17 mouse cellular contexts compared by ENCODE assay signal in genomic region chr12:32854866-32855265, GRCm38 (mm10). TPM values are rescaled to one million over a fixed set of nuclear protein-coding genes. Genes with fewer than 3 reads are reported as not detected.
A peak's percentile ranks its signal among the peaks of the same experiment; 100 is the strongest.
DNase-seq lines count a peak whose midpoint lies in the region; ATAC-seq and TF ChIP-seq lines count a peak whose summit lies in the region.
"Had no signal": no experiment of that assay in that cellular context is flagged by ENCODE, and none has a peak within 500 bp of the region (broad histone marks: within the 10 kb centered on the region; RNA-seq: fewer than 3 reads in every experiment).

No protein-coding gene starts in this region.

- DNase-seq in adrenal gland, postnatal 36 days, result peak; percentile 20 to 51
- DNase-seq in adrenal gland, adult 8-10 months, result no peak
- DNase-seq in kidney, adult 2 months, result peak; percentile 31
- peak; percentile 23 to 37 for DNase-seq in heart, postnatal 14 days
- no peak for DNase-seq in urinary bladder, postnatal 25 days (ENCODE audit: low spot score)
- DNase-seq in urinary bladder, postnatal 14 days (ENCODE audit: low spot score), result no peak
- DNase-seq: lung, embryonic 14.5 days; retina, postnatal 1 day had no signal

- no peak overlapping the region for H3K9ac ChIP-seq in kidney, embryonic 15.5 days
- H3K9ac ChIP-seq: heart, embryonic 13.5 days; hindbrain, embryonic 14.5 days; limb, embryonic 13.5 days; lung, embryonic 14.5 days had no signal

- H3K27ac ChIP-seq in kidney, adult 2 months (ENCODE audit: insufficient read depth, low read depth, low read length), result no peak overlapping the region
- H3K27ac ChIP-seq in kidney, embryonic 15.5 days, result no peak overlapping the region
- H3K27ac ChIP-seq in brown adipose tissue, adult 24 weeks (replicated peaks; ENCODE audit: low read depth, low read length), result peak overlapping the region; percentile 15; the same call in 1 of the 2 replicates
- H3K27ac ChIP-seq: heart, embryonic 13.5 days; hindbrain, embryonic 14.5 days; kidney, postnatal 0 days; limb, embryonic 13.5 days had no signal

- no peak for ATAC-seq in kidney, embryonic 15.5 days (replicated peaks; ENCODE audit: low FRiP score)
- ATAC-seq: forebrain, embryonic 14.5 days had no signal

- 0 out of 2 replicates have a peak, but pooled peaks cover 3% of the 10 kb centered on the region for H3K4me1 ChIP-seq in kidney, adult 2 months (ENCODE audit: control insufficient read depth, insufficient read depth, low read length)
- no peaks in the 10 kb centered on the region for H3K4me1 ChIP-seq in kidney, embryonic 15.5 days
- peaks cover 13% of the 10 kb centered on the region for H3K4me1 ChIP-seq in brown adipose tissue, adult 24 weeks (ENCODE audit: control insufficient read depth, insufficient read depth, insufficient read length, low read length)
- H3K4me1 ChIP-seq: limb, embryonic 13.5 days had no signal

- no peak overlapping the region for H3K4me2 ChIP-seq in kidney, embryonic 15.5 days
- H3K4me2 ChIP-seq: heart, embryonic 13.5 days; hindbrain, embryonic 14.5 days; limb, embryonic 13.5 days; lung, embryonic 14.5 days had no signal

- H3K4me3 ChIP-seq in kidney, adult 2 months (ENCODE audit: insufficient read depth, low read depth, low read length), result no peak overlapping the region
- no peak overlapping the region for H3K4me3 ChIP-seq in kidney, embryonic 15.5 days (replicated peaks)
- no peak overlapping the region for H3K4me3 ChIP-seq in brown adipose tissue, adult 24 weeks (ENCODE audit: insufficient read depth, low read depth, low read length)
- H3K4me3 ChIP-seq: heart, embryonic 13.5 days; limb, embryonic 13.5 days; megakaryocyte, embryonic 14.5 days had no signal

- 76% methylated on average over 6 of the region's 6 CpGs for WGBS in kidney, adult 2 months
- WGBS in kidney, embryonic 15.5 days, result 83% methylated on average over 6 of the region's 6 CpGs

- H3K36me3 ChIP-seq in kidney, adult 2 months (ENCODE audit: control insufficient read depth, insufficient read depth, low read length), result peaks cover 4% of the 10 kb centered on the region
- H3K36me3 ChIP-seq in kidney, embryonic 15.5 days, result peaks cover 23% of the 10 kb centered on the region

- TF ChIP-seq POLR2A in kidney, adult 2 months (IDR thresholded peaks at IDR 0.05; ENCODE audit: low read depth, low read length), result no peak

- no peaks in the 10 kb centered on the region for H3K9me3 ChIP-seq in kidney, embryonic 15.5 days (replicated peaks)
- H3K9me3 ChIP-seq: G1E; heart, embryonic 13.5 days; limb, embryonic 13.5 days; megakaryocyte, embryonic 14.5 days had no signal

- intact Hi-C loops in heart, postnatal 14 days (cut with DNase I), result loop anchor here (5.0 kb wide), 1 partner anchor 33 kb away; no protein-coding TSS in a partner anchor

- H3K27me3 ChIP-seq in kidney, adult 2 months (replicated peaks; ENCODE audit: control insufficient read depth, insufficient read depth, low read length), result no peaks in the 10 kb centered on the region
- H3K27me3 ChIP-seq in kidney, embryonic 15.5 days, result no peaks in the 10 kb centered on the region
- H3K27me3 ChIP-seq: heart, embryonic 13.5 days; limb, embryonic 13.5 days; megakaryocyte, embryonic 14.5 days had no signal

- TF ChIP-seq CTCF in kidney, adult 2 months (conservative IDR thresholded peaks at IDR 0.05; ENCODE audit: insufficient read depth, insufficient read length, low read depth, low read length), result no peak

RNA-seq across cellular contexts. Expression of gene Nampt, which starts 35.5 kb away (rescaled TPM):
- total RNA-seq in adrenal gland, postnatal 36 days (2021), result 100 to 1,000 TPM in 1 of 2 experiments, 10 to 100 TPM in 1; 73.7 to 121 TPM
- 100 to 1,000 TPM in 1 of 4 experiments, 10 to 100 TPM in 3; 43.5 to 135 (median 71.2) TPM for total RNA-seq in adrenal gland, adult 8-10 months (2022)
- polyA plus RNA-seq in kidney, adult 2 months (2012; rRNA removed), result 29.3 and 37.6 TPM in 2 replicates
- polyA plus RNA-seq in kidney, embryonic 15.5 days (2015; fragmentation: Nextera tagmentation; extraction: Ambion mirVana), result 23.9 and 25.9 TPM in 2 replicates
- 237 and 255 TPM in 2 replicates for polyA plus RNA-seq in brown adipose tissue, adult 24 weeks (2012; ENCODE audit: insufficient read depth, insufficient read length, missing spikeins)
- 10 to 100 TPM; 54.7 to 62.7 TPM for total RNA-seq in heart, postnatal 14 days (2021)

Comparison
In these comparisons a context has a peak if more than half of its experiments do, and no peak if none do; other contexts are left out.
1. DNase-seq: peak in adrenal gland, postnatal 36 days (2 of 2), kidney, adult 2 months (single experiment) and heart, postnatal 14 days (2 of 2); none in adrenal gland, adult 8-10 months (single experiment), urinary bladder, postnatal 25 days (single experiment) and urinary bladder, postnatal 14 days (single experiment).